ENCODE assay signal across 7 mouse cellular contexts in genomic region chr14:76598518-76599216, GRCm38 (mm10). TPM values are rescaled to one million over a fixed set of nuclear protein-coding genes. Genes with fewer than 3 reads are reported as not detected.
DNase-seq lines count a peak whose midpoint lies in the region; ATAC-seq lines count a peak whose summit lies in the region.

No protein-coding gene starts in this region.

- no peaks in the 10 kb centered on the region for H3K9me3 ChIP-seq in forebrain, embryonic 15.5 days
- H3K9me3 ChIP-seq in hindbrain, embryonic 14.5 days (ENCODE audit: control insufficient read depth, low read length), result no peaks in the 10 kb centered on the region
- H3K9me3 ChIP-seq in stomach, embryonic 15.5 days, result no peaks in the 10 kb centered on the region

- H3K4me2 ChIP-seq in forebrain, embryonic 15.5 days (replicated peaks), result peak overlapping the region; percentile 44
- peak overlapping the region; percentile 57 for H3K4me2 ChIP-seq in hindbrain, embryonic 14.5 days (replicated peaks)
- H3K4me2 ChIP-seq in stomach, embryonic 15.5 days, result peak overlapping the region; percentile 55

- intact Hi-C loops in left cerebral cortex, postnatal 14 days (cut with DNase I), result no loop called here

- peak overlapping the region; percentile 28 for H3K9ac ChIP-seq in forebrain, embryonic 15.5 days (replicated peaks)
- peak overlapping the region; percentile 39 for H3K9ac ChIP-seq in hindbrain, embryonic 14.5 days
- no peak overlapping the region for H3K9ac ChIP-seq in stomach, embryonic 15.5 days

- ATAC-seq in forebrain, embryonic 15.5 days (replicated peaks), result peak; percentile 83
- peak; percentile 80; the same call in 1 of the 2 replicates for ATAC-seq in hindbrain, embryonic 14.5 days (ENCODE audit: low FRiP score)
- peak; percentile 53; the same call in 1 of the 2 replicates for ATAC-seq in megakaryocyte, adult 5-6 weeks (ENCODE audit: poor library complexity, severe bottlenecking)
- ATAC-seq in stomach, embryonic 15.5 days (ENCODE audit: insufficient read depth, low FRiP score, low read depth), result peak; percentile 80

- WGBS in forebrain, embryonic 15.5 days, result 4% methylated on average over 12 of the region's 12 CpGs
- 1% methylated on average over 12 of the region's 12 CpGs for WGBS in hindbrain, embryonic 14.5 days
- WGBS in stomach, embryonic 15.5 days, result 1% methylated on average over 12 of the region's 12 CpGs

- DNase-seq in MN1 (ENCODE audit: low spot score), result peak; percentile 77
- DNase-seq in cerebellum, adult 11 months, result peak; percentile 60
- peak; percentile 71 for DNase-seq in hindbrain, embryonic 14.5 days (ENCODE audit: low spot score)
- peak; percentile 39 for DNase-seq in left cerebral cortex, postnatal 14 days (ENCODE audit: low spot score in 2 of 2)

- no peaks in the 10 kb centered on the region for H3K36me3 ChIP-seq in forebrain, embryonic 15.5 days
- no peaks in the 10 kb centered on the region for H3K36me3 ChIP-seq in hindbrain, embryonic 14.5 days (replicated peaks; ENCODE audit: control insufficient read depth, insufficient read depth)
- no peaks in the 10 kb centered on the region for H3K36me3 ChIP-seq in stomach, embryonic 15.5 days

- peak overlapping the region; percentile 18 for H3K4me3 ChIP-seq in forebrain, embryonic 15.5 days
- peak overlapping the region; percentile 26 for H3K4me3 ChIP-seq in hindbrain, embryonic 14.5 days (replicated peaks; ENCODE audit: low read length)
- peak overlapping the region; percentile 21 for H3K4me3 ChIP-seq in stomach, embryonic 15.5 days (replicated peaks)

- H3K4me1 ChIP-seq in forebrain, embryonic 15.5 days, result peaks cover 18% of the 10 kb centered on the region
- peaks cover 18% of the 10 kb centered on the region for H3K4me1 ChIP-seq in hindbrain, embryonic 14.5 days (replicated peaks; ENCODE audit: control insufficient read depth, insufficient read depth, low read length)
- peaks cover 41% of the 10 kb centered on the region for H3K4me1 ChIP-seq in stomach, embryonic 15.5 days

- no peaks in the 10 kb centered on the region for H3K27me3 ChIP-seq in forebrain, embryonic 15.5 days
- no peaks in the 10 kb centered on the region for H3K27me3 ChIP-seq in hindbrain, embryonic 14.5 days (ENCODE audit: control insufficient read depth, insufficient read depth, low read length)
- no peaks in the 10 kb centered on the region for H3K27me3 ChIP-seq in stomach, embryonic 15.5 days (replicated peaks)

- H3K27ac ChIP-seq in forebrain, embryonic 15.5 days (replicated peaks), result peak overlapping the region; percentile 58
- peak overlapping the region; percentile 44 for H3K27ac ChIP-seq in hindbrain, embryonic 14.5 days
- H3K27ac ChIP-seq in stomach, embryonic 15.5 days, result peak overlapping the region; percentile 91

RNA-seq across cellular contexts. Expression of gene Serp2, which starts 42.0 kb away (rescaled TPM):
- 125 and 138 TPM in 2 replicates for polyA plus RNA-seq in forebrain, embryonic 15.5 days (2015; fragmentation: Nextera tagmentation; extraction: Ambion mirVana)
- polyA plus RNA-seq in hindbrain, embryonic 14.5 days (2014; fragmentation: Nextera tagmentation; extraction: Ambion mirVana), result 217 and 222 TPM in 2 replicates
- 100 to 1,000 TPM; 161 to 172 TPM for total RNA-seq in left cerebral cortex, postnatal 14 days (2021)
- total RNA-seq in megakaryocyte, adult 5-6 weeks (2015), result not detected in 2 replicates
- not detected in 2 replicates for total RNA-seq in megakaryocyte, adult 5-6 weeks (2017)
- 9.0 and 9.2 TPM in 2 replicates for polyA plus RNA-seq in stomach, embryonic 15.5 days (2015; fragmentation: Nextera tagmentation; extraction: Ambion mirVana)

Comparison
In these comparisons a context has a peak if more than half of its experiments do, and no peak if none do; other contexts are left out.
1. Peak in every context shown above with its lines: DNase-seq, ATAC-seq, H3K4me3 ChIP-seq and H3K27ac ChIP-seq.
2. RNA of gene Serp2, which starts 42.0 kb away (polyA plus RNA-seq): 217 to 222 TPM in hindbrain, embryonic 14.5 days and 125 to 138 TPM in forebrain, embryonic 15.5 days; 9.0 to 9.2 TPM in stomach, embryonic 15.5 days; every median in the first group is over 10 times any median in the second.